Mouse (Mus musculus) CH12.LX (cell line): ENCODE measurements at regions not wholly inside any gene's neighbourhood (a gene's known extent, or its start where the extent isn't known, plus 50 kb on each side); places are given as distances from the start of the nearest gene placed in this dataset.

Source experiments
- DNase-seq: peaks from one replicate; pipeline ENCODE4 v3.0.0-alpha.2; 2013; ENCODE audit errors: extremely low read depth
- H3K27ac ChIP-seq: 2 replicates; pipeline ENCODE4 v1.5.1; 2012; ENCODE audit warnings: low read depth, mild to moderate bottlenecking, control low read depth, moderate library complexity; ENCODE audit not compliant: insufficient read depth
- H3K27me3 ChIP-seq: replicated peaks from 2 replicates; pipeline ENCODE3; 2012; ENCODE audit warnings: inconsistent platforms
- H3K36me3 ChIP-seq, 2 experiments: replicated peaks in 1 of 2; 2 replicates each; pipeline versions ENCODE3 to v1.6.1; 2012; ENCODE audit warnings: inconsistent platforms in 1 of 2, low read length in 1 of 2, mild to moderate bottlenecking in 1 of 2, mixed read lengths in 1 of 2, moderate library complexity in 1 of 2; ENCODE audit not compliant: control insufficient read depth in 1 of 2, insufficient read depth in 1 of 2
- H3K4me1 ChIP-seq, 2 experiments: 2 replicates each; pipeline ENCODE4 v1.6.1; 2012; ENCODE audit warnings: inconsistent platforms in 1 of 2, moderate library complexity in 1 of 2; ENCODE audit not compliant: insufficient read depth in 2 of 2, control insufficient read depth in 1 of 2
- H3K4me2 ChIP-seq: 2 replicates; pipeline ENCODE4 v1.6.1; 2012; ENCODE audit warnings: low read depth, mild to moderate bottlenecking, control low read depth; ENCODE audit not compliant: poor library complexity, insufficient read depth, severe bottlenecking
- H3K4me3 ChIP-seq, 3 experiments: fragments of 150-350 bp in 1 of 3; sonication (generic) in 1 of 3; replicated peaks in 1 of 3; 2 replicates each; pipeline versions ENCODE3 to v1.5.1; 2011 to 2012; ENCODE audit warnings: low read depth in 2 of 3, low read length in 2 of 3, mild to moderate bottlenecking in 2 of 3, moderate library complexity in 2 of 3, control low read depth in 1 of 3, improper control_type of control experiment in 1 of 3, inconsistent platforms in 1 of 3, mixed read lengths in 1 of 3; ENCODE audit not compliant: poor library complexity in 1 of 3
- H3K79me2 ChIP-seq: replicated peaks from 2 replicates; pipeline ENCODE4 v1.6.1; 2012; ENCODE audit warnings: mild to moderate bottlenecking, moderate library complexity; ENCODE audit not compliant: control insufficient read depth, poor library complexity, insufficient read depth, severe bottlenecking; ENCODE audit errors: extremely low read depth
- H3K9ac ChIP-seq: 2 replicates; pipeline ENCODE4 v1.6.1; 2012; ENCODE audit warnings: low read depth, mild to moderate bottlenecking, control low read depth, moderate library complexity; ENCODE audit not compliant: insufficient read depth
- H3K9me3 ChIP-seq: replicated peaks from 2 replicates; pipeline ENCODE3; 2012; ENCODE audit warnings: low read length, inconsistent platforms, mixed read lengths
- CHD1 ChIP-seq: IDR thresholded peaks from 2 replicates; pipeline ENCODE4 v1.6.1; 2012; ENCODE audit warnings: low read depth, low read length, improper control_type of control experiment, inconsistent platforms
- CHD2 ChIP-seq: IDR thresholded peaks from 2 replicates; pipeline ENCODE4 v1.6.1; 2011; ENCODE audit warnings: low read length, improper control_type of control experiment
- CTCF ChIP-seq, 2 experiments: IDR thresholded peaks in 1 of 2; conservative IDR thresholded peaks in 1 of 2; 2 replicates each; pipeline ENCODE4 v1.5.1; 2011 to 2012; ENCODE audit warnings: low read depth in 2 of 2, low read length in 2 of 2, improper control_type of control experiment in 1 of 2, inconsistent platforms in 1 of 2, mild to moderate bottlenecking in 1 of 2, moderate library complexity in 1 of 2
- E2F4 ChIP-seq: IDR thresholded peaks from 2 replicates; pipeline ENCODE4 v1.6.1; 2011; ENCODE audit warnings: low read depth, low read length, improper control_type of control experiment; ENCODE audit not compliant: insufficient replicate concordance
- ELF1 ChIP-seq: IDR thresholded peaks from 2 replicates; pipeline ENCODE4 v1.6.1; 2014; ENCODE audit warnings: low read depth, mild to moderate bottlenecking, inconsistent platforms, low read length, improper control_type of control experiment
- IRF4 ChIP-seq: IDR thresholded peaks from 2 replicates; pipeline ENCODE4 v1.6.1; 2014; ENCODE audit warnings: low read depth, mild to moderate bottlenecking, inconsistent platforms, low read length, improper control_type of control experiment
- KAT2A ChIP-seq: IDR thresholded peaks from 2 replicates; pipeline ENCODE4 v1.6.1; 2012; ENCODE audit warnings: low read length, improper control_type of control experiment, inconsistent platforms; ENCODE audit not compliant: insufficient replicate concordance
- MAFK ChIP-seq: IDR thresholded peaks from 2 replicates; pipeline ENCODE4 v1.6.1; 2011; ENCODE audit warnings: low read length, improper control_type of control experiment; ENCODE audit not compliant: insufficient replicate concordance
- MAZ ChIP-seq: IDR thresholded peaks from 2 replicates; pipeline ENCODE4 v1.6.1; 2012; ENCODE audit warnings: low read depth, mild to moderate bottlenecking, inconsistent platforms, low read length, improper control_type of control experiment, moderate library complexity
- NELFE ChIP-seq: IDR thresholded peaks from 2 replicates; pipeline ENCODE4 v1.6.1; 2011; ENCODE audit warnings: low read depth, low read length, improper control_type of control experiment
- PAX5 ChIP-seq: IDR thresholded peaks from 2 replicates; pipeline ENCODE4 v1.6.1; 2012; ENCODE audit warnings: low read length, inconsistent platforms, mixed read lengths
- POLR2AphosphoS2 ChIP-seq: IDR thresholded peaks from 2 replicates; pipeline ENCODE4 v1.6.1; 2011; ENCODE audit warnings: low read depth, low read length, improper control_type of control experiment
- RAD21 ChIP-seq: IDR thresholded peaks from 2 replicates; pipeline ENCODE4 v1.6.1; 2011; ENCODE audit warnings: low read depth, mild to moderate bottlenecking, low read length, improper control_type of control experiment, moderate library complexity
- RCOR1 ChIP-seq: conservative IDR thresholded peaks from 2 replicates; pipeline ENCODE4 v1.6.1; 2012; ENCODE audit warnings: low read depth, mild to moderate bottlenecking, inconsistent platforms, low read length, improper control_type of control experiment
- SMC3 ChIP-seq: IDR thresholded peaks from 2 replicates; pipeline ENCODE4 v1.6.1; 2011; ENCODE audit warnings: low read depth, low read length, improper control_type of control experiment
- TCF12 ChIP-seq: IDR thresholded peaks from 2 replicates; pipeline ENCODE4 v1.6.1; 2014; ENCODE audit warnings: low read depth, mild to moderate bottlenecking, inconsistent platforms, low read length, improper control_type of control experiment
- UBTF ChIP-seq: IDR thresholded peaks from 2 replicates; pipeline ENCODE4 v1.6.1; 2012; ENCODE audit warnings: low read depth, mild to moderate bottlenecking, inconsistent platforms, low read length, improper control_type of control experiment, moderate library complexity
- USF2 ChIP-seq: conservative IDR thresholded peaks from 2 replicates; pipeline ENCODE4 v1.6.1; 2011; ENCODE audit warnings: low read depth, low read length, improper control_type of control experiment
- ZNF384 ChIP-seq: IDR thresholded peaks from 2 replicates; pipeline ENCODE4 v1.6.1; 2012; ENCODE audit warnings: low read depth, low read length, improper control_type of control experiment, inconsistent platforms
- dilution Hi-C: fragments of 300-500 bp; cut with MboI; formaldehyde crosslinking; loops from 2 replicates; pipeline ENCODE4 v1.14.3; 2020; ENCODE audit warnings: low sequenced_read_pairs; ENCODE audit not compliant: extremely low pct_unique_long_range_greater_than_20kb, extremely low pct_ligation_motif_present
- in situ Hi-C: fragments of 300-500 bp; cut with MboI; formaldehyde crosslinking; loops from 3 replicates; pipeline ENCODE4 v1.14.3; 2019; ENCODE audit warnings: low sequenced_read_pairs, low pct_ligation_motif_present, low pct_unique_long_range_greater_than_20kb, mixed read lengths

GRCm38 (mm10) chr17:49196046-49196684, 232.0 kb upstream of the Mocs1 start:
- in situ Hi-C loops: no loop called here
- no peak overlapping the region for H3K9ac ChIP-seq
- H3K9me3 ChIP-seq: peaks cover 74% of the 10 kb centered on the region
- H3K4me3 ChIP-seq: no peak overlapping the region
- dilution Hi-C loops: no loop called here
- DNase-seq: no peak
- no peaks in the 10 kb centered on the region for H3K79me2 ChIP-seq
- no peaks in the 10 kb centered on the region for H3K36me3 ChIP-seq
- H3K27me3 ChIP-seq: no peaks in the 10 kb centered on the region
- H3K27ac ChIP-seq: no peak overlapping the region
- TF ChIP-seq SMC3 (no peak), UBTF (no peak), RAD21 (no peak), CHD2 (no peak)
- no peaks in the 10 kb centered on the region for H3K4me1 ChIP-seq
- no peak overlapping the region for H3K4me2 ChIP-seq

- H3K9me3 ChIP-seq: peaks cover 80% of the 10 kb centered on the region
- H3K4me1 ChIP-seq: no peaks in the 10 kb centered on the region
- H3K27ac ChIP-seq: no peak overlapping the region
- H3K36me3 ChIP-seq: no peaks in the 10 kb centered on the region
- no peak for TF ChIP-seq TCF12
- TF ChIP-seq POLR2AphosphoS2: no peak
- no peak for TF ChIP-seq KAT2A
- no peak for TF ChIP-seq IRF4
- TF ChIP-seq USF2: no peak
- no peak for TF ChIP-seq ELF1
- TF ChIP-seq ZNF384: no peak
- no peak for TF ChIP-seq NELFE
- TF ChIP-seq CTCF (conservative IDR thresholded peaks at IDR 0.05 in 1 of 2, IDR thresholded peaks at IDR 0.05 in 1 of 2; ENCODE audit: low read depth in 2 of 2, low read length in 2 of 2): no peak
- TF ChIP-seq MAFK: no peak
- no peak for TF ChIP-seq CHD1
- TF ChIP-seq RAD21: no peak
- no peak for TF ChIP-seq E2F4
- no peak for TF ChIP-seq MAZ
- TF ChIP-seq RCOR1: no peak
- TF ChIP-seq PAX5: no peak
- DNase-seq: no peak
- H3K27me3 ChIP-seq: no peaks in the 10 kb centered on the region
- H3K79me2 ChIP-seq: no peaks in the 10 kb centered on the region
- dilution Hi-C loops (no loop called here), in situ Hi-C loops (no loop called here)
- no peak overlapping the region for H3K4me3 ChIP-seq
- H3K4me2 ChIP-seq: no peak overlapping the region
- H3K9ac ChIP-seq: no peak overlapping the region
Measured at GRCm38 (mm10) chr17:49201495-49201894, 226.7 kb upstream of the Mocs1 start.
